Mouse (Mus musculus) stomach, adult 2 months (tissue): ENCODE data around the gene Taar9. TPM values are rescaled to one million over a fixed set of nuclear protein-coding genes. Genes with fewer than 3 reads are reported as not detected.

Experiments used
- polyA plus RNA-seq: library from polyadenylated mRNA; depleted of rRNA; stranded (reverse); fragments of >200 nt; gene quantifications from 2 replicates; pipeline ENCODE4 v1.2.3, GENCODE M21; 2012; rRNA removed

Gene Taar9
- polyA plus RNA-seq = not detected in 2 replicates

GRCm38 (mm10) chr10:24109434-24109833 lies at the start of gene Taar9:
TSS of gene Taar9 (minus strand) at chr10:24109534.

GRCm38 (mm10) chr10:24149135-24149781 lies 39.9 kb upstream of the Taar9 start, which contains the start of gene Stx7:
TSS of gene Stx7 (plus strand) at chr10:24149302.

GRCm38 (mm10) chr10:24101812-24102211 lies 7.5 kb downstream of the Taar9 start, which contains the start of gene Taar8c:
TSS of gene Taar8c (minus strand) at chr10:24101912.

GRCm38 (mm10) chr10:24092194-24092593 lies 17.1 kb downstream of the Taar9 start, which contains the start of gene Taar8b:
TSS of gene Taar8b (minus strand) at chr10:24092294.

GRCm38 (mm10) chr10:24076200-24076599 lies 33.1 kb downstream of the Taar9 start, which contains the start of gene Taar8a:
TSS of gene Taar8a (plus strand) at chr10:24076500.

Other genes starting within 250 kb of the Taar9 start
- gene Vnn1, start 214.8 kb downstream of the Taar9 start, polyA plus RNA-seq = 0.37 and 0.80 TPM in 2 replicates
- 0.09 TPM in 1 of 2 replicates, not detected in the other for gene Taar1, start 189.2 kb downstream of the Taar9 start, polyA plus RNA-seq
- not detected in 2 replicates for gene Taar2, start 171.0 kb downstream of the Taar9 start, polyA plus RNA-seq
- gene Taar3, start 160.0 kb downstream of the Taar9 start, polyA plus RNA-seq = not detected in 2 replicates
- not detected in 2 replicates for gene Taar4, start 149.0 kb downstream of the Taar9 start, polyA plus RNA-seq
- gene Taar5, start 138.8 kb downstream of the Taar9 start, polyA plus RNA-seq = not detected in 2 replicates
- not detected in 2 replicates for gene Taar6, start 123.9 kb downstream of the Taar9 start, polyA plus RNA-seq
- gene Taar7a, start 116.1 kb downstream of the Taar9 start, polyA plus RNA-seq = not detected in 2 replicates
- not detected in 2 replicates for gene Taar7b, start 109.6 kb downstream of the Taar9 start, polyA plus RNA-seq
- not detected in 2 replicates for gene Taar7d, start 82.3 kb downstream of the Taar9 start, polyA plus RNA-seq
- not detected in 2 replicates for gene Taar7e, start 71.9 kb downstream of the Taar9 start, polyA plus RNA-seq
- gene Taar7f, start 60.0 kb downstream of the Taar9 start, polyA plus RNA-seq = not detected in 2 replicates
- gene Taar8a, start 33.0 kb downstream of the Taar9 start, polyA plus RNA-seq = not detected in 2 replicates
- not detected in 2 replicates for gene Taar8b, start 17.2 kb downstream of the Taar9 start, polyA plus RNA-seq
- not detected in 2 replicates for gene Taar8c, start 7.6 kb downstream of the Taar9 start, polyA plus RNA-seq
- 21.5 and 26.1 TPM in 2 replicates for gene Stx7, start 39.8 kb upstream of the Taar9 start, polyA plus RNA-seq
- 3.1 and 3.2 TPM in 2 replicates for gene Moxd1, start 114.0 kb upstream of the Taar9 start, polyA plus RNA-seq